ENCODE assay signal across 8 mouse cellular contexts in the genomic region with DNA sequence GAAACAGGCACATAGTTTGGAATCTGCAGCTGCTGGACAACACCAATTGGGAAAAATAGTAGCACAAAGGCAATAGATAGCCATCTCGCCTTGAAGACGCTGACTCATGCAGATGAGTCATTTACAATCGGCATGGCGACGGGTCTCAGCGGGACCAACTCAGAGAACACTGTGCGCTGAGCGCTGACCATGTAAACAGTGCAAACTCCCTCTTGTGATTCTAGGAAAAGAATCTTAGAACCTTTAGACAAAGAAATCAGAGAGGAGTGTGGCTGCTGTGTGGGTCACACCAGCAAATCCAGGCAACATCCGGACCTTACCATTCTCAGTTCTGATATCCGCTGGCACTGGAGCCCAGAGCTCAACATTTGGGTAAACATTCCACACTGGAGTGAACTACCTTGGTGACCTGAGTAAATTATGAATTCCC. TPM values are rescaled to one million over a fixed set of nuclear protein-coding genes. Genes with fewer than 3 reads are reported as not detected.
DNase-seq lines count a peak whose midpoint lies in the region; ATAC-seq lines count a peak whose summit lies in the region.

No protein-coding gene starts in this region.

- DNase-seq in urinary bladder, postnatal 25 days (ENCODE audit: low spot score): peak; percentile 62
- no peak for DNase-seq in urinary bladder, postnatal 4 days (ENCODE audit: low spot score in 2 of 2)
- DNase-seq in c-Kit-positive CD71-positive TER-119-positive erythroid progenitor cells, embryonic 14.5 days (ENCODE audit: low spot score): peak; percentile 38
- DNase-seq in thymus, adult 18-20 months: no peak

- ATAC-seq in inflammation-experienced regulatory T-cells, adult 6 months: peak; percentile 57
- peak; percentile 64; the same call in 1 of the 2 replicates for ATAC-seq in lung, embryonic 15.5 days (ENCODE audit: borderline replicate concordance, extremely low read depth, low FRiP score, low TSS enrichment)
- no peak; the same call in 1 of the 2 replicates for ATAC-seq in cerebellum, adult (ENCODE audit: insufficient number of reproducible peaks, low FRiP score, low TSS enrichment)
- ATAC-seq in hindbrain, embryonic 12.5 days (ENCODE audit: low FRiP score): no peak

- H3K9ac ChIP-seq in lung, embryonic 15.5 days: no peak overlapping the region
- no peak overlapping the region for H3K9ac ChIP-seq in hindbrain, embryonic 12.5 days

- peak overlapping the region; percentile 80 for H3K27ac ChIP-seq in lung, embryonic 15.5 days
- H3K27ac ChIP-seq in hindbrain, embryonic 12.5 days: no peak overlapping the region

- H3K4me3 ChIP-seq in lung, embryonic 15.5 days: no peak overlapping the region
- no peak overlapping the region for H3K4me3 ChIP-seq in hindbrain, embryonic 12.5 days

- peak overlapping the region; percentile 30 for H3K4me2 ChIP-seq in lung, embryonic 15.5 days
- no peak overlapping the region for H3K4me2 ChIP-seq in hindbrain, embryonic 12.5 days (replicated peaks)

- no peaks in the 10 kb centered on the region for H3K27me3 ChIP-seq in lung, embryonic 15.5 days
- no peaks in the 10 kb centered on the region for H3K27me3 ChIP-seq in hindbrain, embryonic 12.5 days

- 30% methylated on average over 10 of the region's 10 CpGs for WGBS in lung, embryonic 15.5 days
- 51% methylated on average over 10 of the region's 10 CpGs for WGBS in hindbrain, embryonic 12.5 days

- peaks cover 15% of the 10 kb centered on the region for H3K4me1 ChIP-seq in lung, embryonic 15.5 days
- no peaks in the 10 kb centered on the region for H3K4me1 ChIP-seq in hindbrain, embryonic 12.5 days

- no peaks in the 10 kb centered on the region for H3K36me3 ChIP-seq in lung, embryonic 15.5 days
- H3K36me3 ChIP-seq in hindbrain, embryonic 12.5 days: no peaks in the 10 kb centered on the region

- H3K9me3 ChIP-seq in lung, embryonic 15.5 days: no peaks in the 10 kb centered on the region
- H3K9me3 ChIP-seq in hindbrain, embryonic 12.5 days (replicated peaks): no peaks in the 10 kb centered on the region

RNA-seq across cellular contexts. Expression of a gene that starts 16.1 kb away (rescaled TPM):
- 100 to 1,000 TPM; 120 to 191 (median 184) TPM for polyA plus RNA-seq in inflammation-experienced regulatory T-cells, adult 6 months (2017; shearing (Covaris generic))
- 76.4 and 82.9 TPM in 2 replicates for polyA plus RNA-seq in lung, embryonic 15.5 days (2015; fragmentation: Nextera tagmentation; extraction: Ambion mirVana)
- 92.0 and 94.7 TPM in 2 replicates for polyA plus RNA-seq in hindbrain, embryonic 12.5 days (2016; fragmentation: Nextera tagmentation; extraction: Ambion mirVana)

Comparison
In these comparisons a context has a peak if more than half of its experiments do, and no peak if none do; other contexts are left out.
1. DNase-seq: peak in urinary bladder, postnatal 25 days (single experiment) and c-Kit-positive CD71-positive TER-119-positive erythroid progenitor cells, embryonic 14.5 days (single experiment); none in urinary bladder, postnatal 4 days (0 of 2) and thymus, adult 18-20 months (0 of 2).
2. ATAC-seq: peak in inflammation-experienced regulatory T-cells, adult 6 months (single experiment) and lung, embryonic 15.5 days (single experiment); none in cerebellum, adult (single experiment) and hindbrain, embryonic 12.5 days (single experiment).